ENCODE assay signal across 6 mouse cellular contexts in the genomic region with DNA sequence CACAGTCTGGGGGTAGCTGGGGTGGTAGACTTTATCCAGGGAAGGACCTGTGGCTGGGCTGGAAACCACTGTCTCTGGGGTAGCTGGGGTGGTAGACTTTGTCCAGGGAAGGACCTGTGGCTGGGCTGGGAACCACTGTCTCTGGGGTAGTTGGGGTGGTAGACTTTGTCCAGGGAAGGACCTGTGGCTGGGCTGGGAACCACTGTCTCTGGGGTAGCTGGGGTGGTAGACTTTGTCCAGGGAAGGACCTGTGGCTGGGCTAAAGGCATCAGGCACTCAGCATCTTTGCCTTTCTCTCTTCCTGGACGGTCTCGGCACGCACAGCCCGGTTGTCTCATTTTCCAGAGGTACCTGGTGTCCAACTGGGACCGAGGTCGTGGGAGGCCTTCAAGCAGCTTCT. TPM values are rescaled to one million over a fixed set of nuclear protein-coding genes. Genes with fewer than 3 reads are reported as not detected.
DNase-seq lines count a peak whose midpoint lies in the region; TF ChIP-seq lines count a peak whose summit lies in the region.
"Not testable (repeated sequence)": the region's sequence is repeated elsewhere in the genome, so short reads cannot be mapped to it uniquely, and the experiment has no call there.

No protein-coding gene starts in this region.

- intact Hi-C loops in gastrocnemius, adult 2 months (cut with DNase I), result loop anchor here (10.0 kb wide), 1 partner anchor 287 kb away; the partner anchor contains the start of gene Slc25a10

- 80% methylated on average over 6 of the region's 6 CpGs for WGBS in small intestine, adult 2 months

- not testable (repeated sequence) for TF ChIP-seq CTCF in E14TG2a.4 (conservative IDR thresholded peaks at IDR 0.05; ENCODE audit: low read length); gastrocnemius, adult 2 months (IDR thresholded peaks at IDR 0.05); small intestine, adult 2 months (IDR thresholded peaks at IDR 0.05; ENCODE audit: extremely low read depth, insufficient read length, insufficient replicate concordance, low read depth, low read length)

- H3K4me3 ChIP-seq in E14TG2a.4 (replicated peaks; ENCODE audit: low read length), result 0 out of 2 replicates have a peak overlapping the region, but pooled peaks have one; percentile 95
- H3K4me3 ChIP-seq in gastrocnemius, adult 2 months, result not testable (repeated sequence)
- H3K4me3 ChIP-seq in small intestine, adult 2 months (ENCODE audit: low read depth, low read length), result peak overlapping the region; percentile 27; the same call in 1 of the 2 replicates

- not testable (repeated sequence) for H3K27me3 ChIP-seq in E14TG2a.4 (ENCODE audit: insufficient read depth, low read length); small intestine, adult 2 months (ENCODE audit: control insufficient read depth, insufficient read depth, low read length)

- DNase-seq in gastrocnemius, adult 2 months, result peak; percentile 12
- peak; percentile 46 for DNase-seq in kidney, adult 11 months
- peak; percentile 53 for DNase-seq in kidney, adult 9 months
- DNase-seq in kidney, postnatal 14 days, result peak; percentile 45

- H3K9me3 ChIP-seq in E14TG2a.4 (ENCODE audit: low read length), result not testable (repeated sequence)

- H3K27ac ChIP-seq in gastrocnemius, adult 2 months, result not testable (repeated sequence)
- H3K27ac ChIP-seq in small intestine, adult 2 months (ENCODE audit: insufficient read depth, low read depth, low read length), result peak overlapping the region; percentile 63

- H3K4me1 ChIP-seq in E14TG2a.4 (replicated peaks; ENCODE audit: low read depth, low read length), result peaks cover 87% of the 10 kb centered on the region
- peaks cover 24% of the 10 kb centered on the region for H3K4me1 ChIP-seq in small intestine, adult 2 months (ENCODE audit: control insufficient read depth, insufficient read depth, insufficient read length, low read length)

- H3K36me3 ChIP-seq in E14TG2a.4 (ENCODE audit: insufficient read depth, low read length), result peaks cover 48% of the 10 kb centered on the region
- not testable (repeated sequence) for H3K36me3 ChIP-seq in small intestine, adult 2 months (ENCODE audit: control insufficient read depth, insufficient read depth, low read length)

- TF ChIP-seq POLR2A in small intestine, adult 2 months (IDR thresholded peaks at IDR 0.05; ENCODE audit: low read depth, low read length), result not testable (repeated sequence)

RNA-seq across cellular contexts. Expression of gene Rfng, which starts 2.6 kb away (rescaled TPM):
- total RNA-seq in gastrocnemius, adult 2 months (2021), result 10 to 100 TPM; 11.7 to 14.1 TPM
- 41.0 and 90.5 TPM in 2 replicates for polyA plus RNA-seq in small intestine, adult 2 months (2012; rRNA removed)

RNA-seq across cellular contexts. Expression of gene Gps1, which starts 2.7 kb away (rescaled TPM):
- total RNA-seq in gastrocnemius, adult 2 months (2021), result 10 to 100 TPM; 57.9 to 65.2 TPM
- 57.5 and 86.4 TPM in 2 replicates for polyA plus RNA-seq in small intestine, adult 2 months (2012; rRNA removed)

RNA-seq across cellular contexts. Expression of gene Dus1l, which starts 14.8 kb away (rescaled TPM):
- 10 to 100 TPM; 31.2 to 31.5 TPM for total RNA-seq in gastrocnemius, adult 2 months (2021)
- polyA plus RNA-seq in small intestine, adult 2 months (2012; rRNA removed), result 24.1 and 29.0 TPM in 2 replicates

RNA-seq across cellular contexts. Expression of gene Hmga1b, which starts 18.8 kb away (rescaled TPM):
- total RNA-seq in gastrocnemius, adult 2 months (2021), result 10 to 100 TPM; 15.7 to 22.2 TPM
- 1.4 and 58.5 TPM in 2 replicates for polyA plus RNA-seq in small intestine, adult 2 months (2012; rRNA removed)

RNA-seq across cellular contexts. Expression of gene Fasn, which starts 43.0 kb away (rescaled TPM):
- total RNA-seq in gastrocnemius, adult 2 months (2021), result 10 to 100 TPM in 1 of 2 experiments, 1 to 10 TPM in 1; 6.8 to 20.0 TPM
- 151 and 154 TPM in 2 replicates for polyA plus RNA-seq in small intestine, adult 2 months (2012; rRNA removed)
